Mouse (Mus musculus) MEL (cell line): ENCODE results near the gene Slc22a1.

Experiments used
- BHLHE40 ChIP-seq: IDR thresholded peaks from 2 replicates; pipeline ENCODE4 v1.6.1; 2012; ENCODE audit warnings: low read depth, mild to moderate bottlenecking, inconsistent platforms, low read length, improper control_type of control experiment, borderline replicate concordance
- CTCF ChIP-seq, 3 experiments: IDR thresholded peaks in 2 of 3; conservative IDR thresholded peaks in 1 of 3; 2 replicates each; pipeline ENCODE4 v1.5.1; 2011 to 2012; ENCODE audit warnings: low read length in 3 of 3, low read depth in 2 of 3, mild to moderate bottlenecking in 2 of 3, improper control_type of control experiment in 1 of 3, inconsistent platforms in 1 of 3, mixed read lengths in 1 of 3, moderate library complexity in 1 of 3; ENCODE audit not compliant: control insufficient read depth in 1 of 3, insufficient read depth in 1 of 3, poor library complexity in 1 of 3, severe bottlenecking in 1 of 3
- ELF1 ChIP-seq: IDR thresholded peaks from 2 replicates; pipeline ENCODE4 v1.6.1; 2014; ENCODE audit warnings: low read depth, mild to moderate bottlenecking, inconsistent platforms, low read length, improper control_type of control experiment, moderate library complexity
- HCFC1 ChIP-seq: IDR thresholded peaks from 2 replicates; pipeline ENCODE4 v1.6.1; 2012; ENCODE audit warnings: low read depth, mild to moderate bottlenecking, inconsistent platforms, low read length, improper control_type of control experiment, moderate library complexity
- MXI1 ChIP-seq: IDR thresholded peaks from 2 replicates; pipeline ENCODE4 v1.6.1; 2011; ENCODE audit warnings: mild to moderate bottlenecking, low read depth, low read length, improper control_type of control experiment
- POLR2A ChIP-seq, 2 experiments: IDR thresholded peaks; 2 replicates each; pipeline ENCODE4 v1.6.1; 2011 to 2012; ENCODE audit warnings: low read length in 2 of 2, mild to moderate bottlenecking in 2 of 2, control low read depth in 1 of 2, improper control_type of control experiment in 1 of 2, low read depth in 1 of 2, moderate library complexity in 1 of 2; ENCODE audit not compliant: control insufficient read depth in 1 of 2, insufficient read depth in 1 of 2, poor library complexity in 1 of 2
- POLR2AphosphoS5 ChIP-seq: IDR thresholded peaks from 2 replicates; pipeline ENCODE4 v1.6.1; 2012; ENCODE audit warnings: low read depth, borderline replicate concordance, mild to moderate bottlenecking, inconsistent platforms, low read length, moderate library complexity, mixed read lengths
- SIN3A ChIP-seq: IDR thresholded peaks from 2 replicates; pipeline ENCODE4 v1.6.1; 2012; ENCODE audit warnings: low read length, improper control_type of control experiment, inconsistent platforms
- UBTF ChIP-seq: IDR thresholded peaks from 2 replicates; pipeline ENCODE4 v1.6.1; 2012; ENCODE audit warnings: low read depth, mild to moderate bottlenecking, inconsistent platforms, low read length, improper control_type of control experiment, moderate library complexity, borderline replicate concordance; ENCODE audit not compliant: insufficient read depth

DNA sequence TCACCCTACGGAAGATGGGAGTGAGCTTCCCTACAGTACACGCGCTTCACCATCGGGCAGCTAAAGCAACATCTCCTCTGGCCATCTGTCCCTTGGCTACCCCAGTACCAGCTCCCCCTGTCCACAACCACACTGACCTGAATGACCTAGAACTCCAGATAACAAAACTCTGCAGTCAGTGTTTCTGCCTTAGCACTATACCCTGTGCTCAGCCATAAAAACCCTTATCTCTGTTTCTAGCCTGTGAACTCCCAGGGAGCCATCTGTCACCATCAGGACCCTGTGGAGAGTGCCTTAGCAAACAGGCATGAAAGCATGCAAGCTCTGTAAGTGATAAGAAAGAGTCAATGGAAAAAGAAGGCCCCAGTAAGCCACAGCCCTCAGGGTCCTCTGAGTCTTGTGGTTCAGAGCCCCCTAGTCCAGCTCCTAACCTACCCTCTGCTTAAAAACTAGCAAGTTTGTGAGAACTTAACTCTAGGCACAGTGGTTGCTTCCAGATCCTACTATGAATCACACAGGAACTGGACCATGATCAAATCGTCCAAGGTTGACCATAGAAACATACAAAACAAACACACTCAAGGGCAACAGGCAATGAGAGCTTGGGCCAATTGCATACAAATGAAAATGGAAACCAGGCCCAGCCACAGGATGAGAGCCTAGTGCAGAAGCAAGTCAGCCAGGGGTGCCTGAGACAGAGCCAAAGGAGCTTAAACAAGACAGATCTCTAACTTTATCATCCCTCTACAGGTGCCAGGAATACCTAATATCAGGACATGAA, 48.5 kb upstream of the Slc22a1 start:
- TF ChIP-seq ELF1 (no peak), CTCF (IDR thresholded peaks at IDR 0.05 in 2 of 3, conservative IDR thresholded peaks at IDR 0.05 in 1 of 3; ENCODE audit: control insufficient read depth in 1 of 3, insufficient read depth in 1 of 3, low read depth in 2 of 3, low read length in 3 of 3, poor library complexity in 1 of 3, severe bottlenecking in 1 of 3) (no peak), SIN3A (0 out of 2 replicates have a peak, but pooled peaks have one; percentile 31), UBTF (no peak), MXI1 (peak; percentile 58), POLR2A (IDR thresholded peaks at IDR 0.05; ENCODE audit: control insufficient read depth in 1 of 2, insufficient read depth in 1 of 2, low read depth in 1 of 2, low read length in 2 of 2, poor library complexity in 1 of 2) (no peak), BHLHE40 (no peak), HCFC1 (no peak), POLR2AphosphoS5 (no peak)
